Mouse (Mus musculus): ENCODE measurements around the gene Gnb2. TPM values are rescaled to one million over a fixed set of nuclear protein-coding genes. Genes with fewer than 3 reads are reported as not detected.

Gnb2 gene
- 193 and 223 TPM in 2 replicates for total RNA-seq (2015)
- total RNA-seq (2017) = 187 and 251 TPM in 2 replicates

DNA sequence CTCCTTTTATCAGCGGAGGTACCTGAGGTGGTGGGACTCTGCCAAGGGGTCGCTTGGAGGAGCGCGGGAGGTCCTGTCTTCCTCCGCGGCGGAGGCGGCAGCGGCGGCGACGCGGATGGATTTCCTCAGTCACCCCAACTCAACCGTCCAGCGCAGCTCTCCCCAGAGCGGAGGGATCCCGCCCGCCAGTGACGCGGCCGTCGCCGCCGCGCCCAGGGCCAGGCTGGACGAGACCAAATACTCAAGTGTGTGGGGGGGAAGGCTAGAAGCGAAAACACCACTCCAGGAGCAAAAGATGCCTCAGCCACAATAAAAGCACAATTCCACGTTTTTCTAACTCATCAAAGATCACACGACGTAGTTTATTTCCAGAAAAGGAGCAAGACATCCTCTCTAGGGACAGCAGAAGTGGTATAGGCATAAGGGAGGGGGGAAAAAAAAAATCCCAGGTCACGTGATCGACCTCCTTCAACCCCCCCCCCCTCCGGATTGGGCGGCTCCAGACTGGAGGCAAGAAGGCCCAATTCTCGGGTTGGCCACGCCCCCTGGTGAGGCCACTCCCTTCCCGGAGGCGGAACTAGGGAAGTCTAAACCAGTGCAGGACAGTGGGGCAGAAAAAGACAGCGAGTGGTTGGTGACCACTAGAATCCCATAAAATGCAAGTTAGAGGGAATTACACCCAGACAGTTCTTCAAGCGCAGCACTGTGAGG is at the start of gene Gnb2, which contains the start of gene Epo:
TSS of gene Gnb2 (minus strand) at position 394 of the 711 bp plus-strand sequence.
TSS of gene Epo (minus strand) at position 126 of the 711 bp plus-strand sequence.
- ATAC-seq (replicated peaks; ENCODE audit: poor library complexity) = peak; percentile 81

DNA sequence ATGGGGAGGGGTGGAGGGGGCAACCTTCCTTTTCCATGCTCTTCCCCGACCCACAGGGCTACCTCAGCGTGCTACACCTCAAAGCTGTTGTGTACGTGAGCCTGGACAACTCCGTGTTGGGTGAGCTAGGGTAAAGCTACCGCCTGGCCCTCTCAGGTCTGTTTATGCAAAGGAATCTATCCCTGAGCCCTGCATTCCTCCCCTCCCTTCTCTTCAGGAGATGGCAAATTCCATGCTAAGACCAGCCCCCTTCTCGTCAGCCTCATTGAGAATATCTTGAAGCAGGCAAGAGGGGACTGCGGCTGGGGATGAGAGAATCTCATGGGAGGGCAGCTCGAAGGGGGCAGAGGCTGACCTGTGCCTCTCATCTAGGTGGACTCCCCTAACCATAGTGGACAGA is 49.4 kb upstream of the Gnb2 start:
- no peak for ATAC-seq (replicated peaks; ENCODE audit: poor library complexity)

DNA sequence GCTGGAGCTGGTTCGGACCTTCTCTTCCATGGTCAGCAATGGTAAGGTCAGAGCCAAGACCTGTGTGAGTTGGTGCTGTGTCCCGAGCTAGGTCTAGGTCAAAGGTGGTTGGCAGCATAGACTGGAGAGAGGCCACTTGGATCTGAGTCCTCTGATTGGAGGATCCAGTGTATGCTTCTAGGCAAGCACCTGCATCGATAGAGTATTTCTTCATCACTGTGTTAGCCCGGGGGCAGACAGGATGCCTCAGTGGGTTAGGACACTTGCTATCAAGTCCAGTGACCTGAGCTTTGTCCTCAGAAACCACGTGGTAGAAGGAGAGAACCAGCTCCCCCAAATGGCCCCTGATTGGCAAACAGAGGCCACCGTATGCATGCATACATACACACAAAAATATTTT is 46.9 kb upstream of the Gnb2 start:
- ATAC-seq (replicated peaks; ENCODE audit: poor library complexity) = no peak

DNA sequence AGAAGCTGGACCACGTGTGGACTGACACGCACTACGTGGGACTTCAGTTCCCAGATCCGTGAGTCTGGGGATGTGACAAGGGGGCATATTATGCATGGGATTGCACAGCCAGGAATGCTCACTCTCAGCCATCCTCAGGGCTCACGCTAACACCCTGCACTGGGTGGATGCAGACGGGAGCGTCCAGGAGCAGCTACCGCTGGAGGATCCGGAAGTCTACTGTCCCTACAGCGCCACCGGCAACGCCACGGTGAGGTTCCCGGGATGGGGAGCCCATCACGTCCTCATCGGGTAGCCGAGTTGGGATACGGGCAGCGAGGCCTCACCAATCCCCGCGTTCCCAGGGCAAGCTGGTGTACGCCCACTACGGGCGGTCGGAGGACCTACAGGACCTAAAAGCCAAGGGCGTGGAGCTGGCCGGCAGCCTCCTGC is 41.2 kb upstream of the Gnb2 start:
- no peak for ATAC-seq (replicated peaks; ENCODE audit: poor library complexity)

DNA sequence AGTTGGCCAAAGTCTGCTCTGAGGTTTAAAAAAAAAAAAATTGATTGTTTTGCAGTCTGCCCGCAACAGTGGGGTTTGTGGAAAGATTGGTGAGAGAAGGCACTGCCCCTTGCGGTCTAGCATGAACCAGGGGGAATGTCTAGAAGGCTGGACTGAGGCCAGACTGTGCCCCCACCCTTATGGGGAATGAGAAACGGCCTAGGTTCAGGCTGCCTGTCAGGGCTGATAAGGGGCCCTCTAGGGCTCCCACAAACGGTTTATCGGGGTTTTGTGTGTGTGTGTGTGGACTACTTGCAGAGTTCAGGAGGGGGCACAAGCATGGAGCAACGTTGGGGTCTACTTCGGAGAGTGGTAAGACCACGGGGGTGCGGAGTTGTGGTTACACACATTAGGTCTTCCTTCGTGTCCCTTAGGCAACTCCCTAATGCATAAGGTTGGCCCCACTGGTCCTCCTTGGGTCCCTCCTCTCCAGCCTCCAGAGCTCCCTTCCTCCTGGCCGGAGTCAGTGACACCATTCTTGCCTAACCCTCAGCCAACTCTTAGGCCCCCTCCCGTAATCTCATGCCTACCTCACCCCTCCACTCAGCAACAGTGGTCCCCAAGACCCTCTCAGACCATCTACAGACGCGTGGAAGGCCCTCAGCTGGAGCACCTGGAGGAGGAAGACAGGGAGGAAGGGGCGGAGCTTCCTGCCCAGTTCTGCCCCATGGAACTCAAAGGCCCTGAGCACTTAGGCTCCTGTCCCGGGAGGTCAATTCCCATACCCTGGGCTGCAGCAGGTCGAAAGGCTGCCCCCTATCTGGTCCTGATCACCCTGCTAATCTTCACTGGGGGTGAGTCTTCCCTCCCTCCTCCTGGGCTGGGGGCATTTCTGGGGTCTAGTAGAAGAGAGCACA is 37.6 kb upstream of the Gnb2 start:
- ATAC-seq (replicated peaks; ENCODE audit: poor library complexity) = peak; percentile 76

DNA sequence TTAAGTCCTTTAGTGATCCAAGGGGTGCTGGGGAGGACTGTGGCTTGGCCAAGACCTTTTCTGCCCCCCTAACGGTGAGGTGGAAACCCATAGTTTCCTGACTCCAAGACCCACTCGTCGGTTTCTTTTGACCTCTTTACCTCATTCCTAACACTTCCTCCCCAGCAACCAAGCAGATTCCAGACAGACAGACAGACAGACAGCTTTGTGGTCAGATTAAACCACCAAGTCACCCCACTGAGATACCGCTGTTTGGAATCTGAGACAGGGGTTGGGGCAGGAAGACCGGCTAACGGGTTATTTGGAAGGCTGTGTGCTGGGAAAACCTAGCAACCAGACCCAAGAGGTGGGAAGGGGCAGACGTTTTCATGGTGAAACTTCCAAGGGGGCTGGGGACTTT is 36.9 kb upstream of the Gnb2 start:
- peak; percentile 10 for ATAC-seq (replicated peaks; ENCODE audit: poor library complexity)

DNA sequence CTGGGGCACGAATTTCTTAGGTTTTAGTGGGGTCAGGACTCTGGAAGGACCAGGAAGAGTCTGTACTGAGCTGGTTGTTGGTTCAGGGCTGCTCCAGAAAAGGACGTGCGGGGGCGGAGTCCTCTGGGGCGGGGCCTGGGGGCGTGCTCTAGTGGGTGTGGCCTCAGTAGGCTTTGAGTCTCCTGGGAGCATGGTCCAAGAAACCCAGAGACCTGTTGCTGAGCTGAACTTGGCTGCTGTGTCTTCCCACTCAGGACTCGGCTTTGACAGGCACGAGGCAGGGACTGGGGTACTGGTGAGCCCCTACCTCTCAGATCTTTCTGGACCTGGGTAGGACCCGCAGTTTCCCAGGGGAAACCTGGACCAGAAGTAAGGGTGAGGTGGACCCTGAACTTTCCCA is 36.4 kb upstream of the Gnb2 start, which contains the start of gene Tfr2:
TSS of gene Tfr2 (plus strand) at position 176 of the 400 bp plus-strand sequence.
- peak; percentile 78 for ATAC-seq (replicated peaks; ENCODE audit: poor library complexity)

DNA sequence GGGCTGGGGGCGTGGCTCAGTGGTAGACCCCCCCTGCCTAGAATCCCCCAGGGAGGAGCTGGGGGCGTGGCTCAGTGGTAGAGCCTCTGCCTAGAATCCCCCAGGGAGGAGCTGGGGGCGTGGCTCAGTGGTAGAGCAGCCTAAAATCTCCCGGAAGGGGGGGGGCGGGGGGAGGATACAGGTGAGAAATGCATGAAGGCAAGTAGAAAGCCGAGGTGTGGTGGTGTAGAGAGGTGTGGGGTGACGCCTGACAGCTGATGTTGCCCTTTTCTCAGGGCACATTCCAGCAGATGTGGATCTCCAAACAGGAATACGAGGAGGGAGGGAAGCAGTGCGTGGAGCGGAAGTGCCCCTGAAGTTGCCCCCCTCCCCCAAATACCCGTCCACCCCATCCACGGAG is 35.7 kb upstream of the Gnb2 start:
- ATAC-seq (replicated peaks; ENCODE audit: poor library complexity) = no peak

DNA sequence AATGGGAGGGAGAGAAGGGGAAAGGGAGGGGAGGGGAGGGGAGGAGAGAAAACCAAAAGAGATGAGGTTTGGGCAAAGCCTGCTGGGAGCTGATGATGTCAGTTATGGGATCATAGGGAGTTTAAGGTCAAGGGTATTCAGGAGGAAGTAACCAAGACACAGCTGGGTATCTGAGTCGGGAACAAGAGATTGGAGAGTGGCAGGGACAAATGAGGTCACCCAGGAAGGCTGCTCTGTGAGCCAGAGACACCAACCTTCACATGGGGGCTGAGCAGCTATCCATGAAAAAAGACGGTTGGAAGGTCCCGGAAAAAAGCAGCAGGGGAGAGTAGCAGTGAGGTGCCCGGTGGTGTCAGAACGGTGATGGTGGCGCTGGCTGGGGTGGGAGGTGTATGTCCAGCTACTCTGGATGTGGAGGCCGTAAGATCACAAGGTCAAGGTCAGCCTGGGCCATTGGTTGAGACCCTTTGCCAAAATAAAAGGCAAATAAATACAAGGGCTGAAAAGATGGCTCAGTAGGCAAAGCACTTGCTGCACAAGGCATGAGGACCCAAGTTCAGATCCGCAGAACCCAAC is 35.0 kb upstream of the Gnb2 start:
- no peak for ATAC-seq (replicated peaks; ENCODE audit: poor library complexity)

DNA sequence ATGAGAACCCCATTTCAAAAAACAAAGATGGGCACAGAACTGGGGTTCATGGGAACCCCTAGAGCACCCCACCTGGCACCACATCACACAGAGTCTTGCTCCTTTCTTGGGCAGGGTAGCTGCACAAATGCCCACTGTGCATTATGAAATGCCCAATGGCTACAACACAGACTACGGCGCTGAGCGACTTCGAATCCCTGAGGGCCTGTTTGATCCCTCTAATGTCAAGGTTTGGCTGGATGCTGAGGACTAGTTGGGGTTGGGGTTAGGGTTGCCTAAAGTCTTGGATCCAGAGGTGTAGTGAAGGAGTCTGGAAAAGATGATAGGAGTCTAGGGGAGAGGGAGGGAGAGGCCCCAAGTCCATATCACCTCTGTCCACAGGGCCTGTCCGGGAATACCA is 33.1 kb upstream of the Gnb2 start:
- ATAC-seq (replicated peaks; ENCODE audit: poor library complexity) = no peak

DNA sequence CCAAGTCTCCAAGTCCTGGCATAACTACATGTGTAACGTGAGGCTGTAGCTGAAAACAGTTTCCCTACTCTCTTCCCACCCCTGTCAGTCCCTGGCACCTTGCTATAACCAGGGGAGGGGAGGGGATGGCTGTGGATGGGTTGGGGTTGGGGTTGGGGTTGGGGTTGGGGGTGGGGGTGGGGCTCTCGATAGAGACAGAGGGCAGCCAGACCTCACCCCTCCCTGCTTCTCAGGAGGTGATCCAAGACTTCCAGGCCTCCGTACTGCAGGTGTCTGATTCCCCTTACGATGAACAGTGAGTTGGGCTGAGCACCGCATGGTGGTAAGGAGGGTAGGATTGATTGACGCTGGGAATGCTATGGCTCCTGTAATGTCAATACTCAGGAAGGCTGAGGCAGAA is 32.4 kb upstream of the Gnb2 start:
- no peak for ATAC-seq (replicated peaks; ENCODE audit: poor library complexity)

DNA sequence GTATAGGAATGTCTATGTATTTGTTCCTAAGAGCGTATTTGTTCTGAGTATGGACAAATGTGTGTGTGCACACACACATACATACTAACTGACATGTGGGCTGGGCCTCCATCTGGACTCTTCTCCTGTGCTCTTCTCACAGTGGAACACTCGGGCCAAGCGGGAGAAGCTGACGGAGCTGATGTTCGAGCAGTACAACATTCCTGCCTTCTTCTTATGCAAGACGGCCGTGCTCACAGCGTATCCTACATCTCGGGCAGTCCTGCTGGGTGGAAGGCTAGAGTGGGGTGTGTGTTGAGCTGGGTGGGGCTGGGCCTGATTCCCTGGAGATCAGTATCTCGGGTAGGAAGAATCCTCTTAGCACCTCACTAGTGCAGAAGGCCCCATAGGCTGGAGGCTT is 29.7 kb upstream of the Gnb2 start:
- no peak for ATAC-seq (replicated peaks; ENCODE audit: poor library complexity)

DNA sequence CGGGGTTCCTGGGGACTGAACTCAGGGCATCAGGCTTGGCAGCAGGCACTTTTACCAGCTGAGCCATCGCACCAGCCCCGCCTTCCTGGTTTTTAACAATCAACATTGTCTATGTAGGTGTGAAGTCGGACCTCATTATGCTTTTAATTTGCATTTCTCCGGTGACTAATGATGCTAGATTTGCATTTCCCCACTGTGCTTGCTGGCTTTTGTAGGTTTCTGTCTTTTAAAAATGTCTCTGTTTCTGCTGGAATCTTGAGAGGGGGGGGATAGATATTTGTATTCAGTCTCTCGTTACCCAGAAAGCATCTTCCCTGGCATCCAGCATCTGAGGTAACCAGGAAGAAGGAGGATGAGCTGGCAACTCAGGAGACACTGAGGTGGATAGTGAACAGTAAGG is 28.2 kb upstream of the Gnb2 start:
- no peak for ATAC-seq (replicated peaks; ENCODE audit: poor library complexity)

DNA sequence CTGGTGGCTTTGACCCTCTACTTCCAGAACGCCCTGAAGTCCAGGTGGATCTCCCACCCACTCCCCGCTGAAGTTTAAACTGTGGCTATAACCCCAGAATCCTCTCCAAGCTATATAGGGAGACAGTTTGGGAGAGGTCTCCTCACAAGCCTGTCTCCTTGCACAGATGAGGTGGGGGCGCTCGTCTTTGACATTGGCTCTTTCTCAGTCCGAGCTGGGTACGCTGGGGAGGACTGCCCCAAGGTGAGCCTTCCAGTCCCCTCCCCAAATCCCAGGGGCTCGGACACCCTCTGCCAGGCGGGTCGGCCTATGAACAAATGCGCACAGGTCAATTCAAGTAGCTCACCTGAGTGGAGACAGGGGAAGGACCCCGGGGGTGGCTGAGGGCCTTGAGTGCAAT is 20.6 kb upstream of the Gnb2 start:
- no peak for ATAC-seq (replicated peaks; ENCODE audit: poor library complexity)

DNA sequence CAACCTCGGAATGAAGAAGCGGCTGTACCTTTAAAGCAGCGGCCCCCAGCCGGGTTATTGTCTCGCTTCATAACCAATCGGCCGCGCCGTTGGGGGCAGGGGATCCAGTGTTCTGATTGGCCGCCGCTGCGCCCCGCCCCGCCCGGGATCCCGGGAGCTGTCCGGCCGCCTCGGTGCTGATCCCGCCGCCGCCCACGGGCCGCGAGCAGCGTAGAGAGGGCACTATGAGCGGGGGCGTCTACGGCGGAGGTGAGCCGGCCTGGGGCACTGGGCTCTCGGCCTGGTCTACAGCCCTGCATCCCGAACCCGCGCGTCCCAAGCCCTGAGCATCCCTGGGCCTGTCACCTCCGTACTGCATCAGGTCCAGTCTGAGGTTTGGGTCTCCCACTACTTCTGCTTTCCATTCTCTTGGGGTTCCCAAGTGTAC is 20.1 kb upstream of the Gnb2 start, which contains the start of gene Actl6b:
TSS of gene Actl6b (plus strand) at position 107 of the 427 bp plus-strand sequence.
- peak; percentile 95 for ATAC-seq (replicated peaks; ENCODE audit: poor library complexity)

DNA sequence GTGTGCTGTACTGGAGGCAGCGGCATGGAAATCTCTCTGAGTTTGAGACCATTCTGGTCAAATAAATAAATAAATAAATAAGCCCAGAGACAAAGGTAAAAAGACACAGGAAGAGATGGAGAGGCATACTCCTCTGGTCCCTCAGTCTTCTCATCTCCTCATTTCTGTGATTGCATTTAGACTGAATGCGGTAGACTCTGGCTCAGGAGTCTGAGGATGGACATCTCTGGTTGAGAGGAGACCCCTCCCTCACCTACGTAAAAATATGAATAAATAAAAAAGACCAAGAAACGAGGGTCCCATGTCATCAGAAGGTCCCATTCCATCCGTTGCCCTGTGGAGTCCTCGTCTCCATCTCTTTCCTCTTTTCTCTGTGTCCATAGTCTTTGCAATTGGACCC is 19.7 kb upstream of the Gnb2 start:
- ATAC-seq (replicated peaks; ENCODE audit: poor library complexity) = no peak

DNA sequence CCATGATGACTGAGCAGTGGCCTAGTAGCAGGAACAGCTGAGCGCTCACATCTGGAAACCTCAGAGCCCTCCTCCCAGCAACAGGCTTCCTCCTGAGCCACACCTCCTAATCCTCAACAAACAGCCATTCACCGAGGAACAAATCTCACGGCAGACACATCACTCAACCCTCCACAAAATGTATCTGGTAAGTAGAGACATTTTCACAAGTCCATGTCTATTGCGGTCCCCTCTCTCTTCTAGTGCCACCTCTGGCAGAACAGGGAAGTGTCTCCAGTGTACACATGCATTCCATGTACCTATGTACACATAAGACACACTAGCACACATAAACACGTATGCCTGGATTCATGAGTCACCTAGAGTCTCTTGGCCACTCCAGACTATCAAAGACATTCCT is 17.8 kb upstream of the Gnb2 start:
- peak; percentile 73 for ATAC-seq (replicated peaks; ENCODE audit: poor library complexity)

DNA sequence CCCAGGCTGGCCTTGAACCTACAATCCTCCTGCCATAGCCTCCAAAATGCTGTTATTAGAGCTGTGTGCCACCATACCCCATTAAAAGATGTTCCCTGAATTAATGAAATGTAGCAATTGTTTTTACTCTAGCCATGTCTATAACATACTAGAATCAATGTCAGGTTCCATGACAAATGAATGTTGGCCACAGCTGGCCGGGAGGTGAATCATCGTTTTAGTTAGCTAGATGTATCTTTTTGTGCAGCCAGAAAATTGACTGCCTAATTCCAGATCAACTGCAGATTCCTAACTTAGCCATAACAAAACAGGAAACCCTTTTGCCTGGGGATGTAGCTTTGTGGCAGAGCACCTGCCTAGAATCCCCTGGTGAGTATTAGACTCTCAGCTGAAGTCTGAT is 16.5 kb upstream of the Gnb2 start:
- no peak for ATAC-seq (replicated peaks; ENCODE audit: poor library complexity)

DNA sequence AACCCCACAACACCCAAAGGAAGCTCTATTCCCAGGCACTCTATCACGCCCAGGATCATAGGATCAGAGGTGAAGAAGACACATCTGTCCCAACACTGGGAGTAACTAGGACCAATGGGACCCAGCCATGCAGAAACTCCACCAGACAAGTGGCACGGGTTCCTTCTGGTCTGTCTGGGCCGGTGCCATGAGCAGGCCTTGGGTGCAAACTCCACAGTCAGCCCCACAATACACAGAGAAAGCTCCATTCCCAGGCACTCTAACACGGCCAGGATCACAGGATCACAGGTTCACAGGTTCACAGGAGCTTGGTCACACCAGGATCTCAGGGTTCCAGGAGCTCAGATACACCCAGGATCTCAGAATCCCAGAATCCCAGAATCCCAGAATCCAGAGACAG is 12.3 kb upstream of the Gnb2 start:
- no peak for ATAC-seq (replicated peaks; ENCODE audit: poor library complexity)

DNA sequence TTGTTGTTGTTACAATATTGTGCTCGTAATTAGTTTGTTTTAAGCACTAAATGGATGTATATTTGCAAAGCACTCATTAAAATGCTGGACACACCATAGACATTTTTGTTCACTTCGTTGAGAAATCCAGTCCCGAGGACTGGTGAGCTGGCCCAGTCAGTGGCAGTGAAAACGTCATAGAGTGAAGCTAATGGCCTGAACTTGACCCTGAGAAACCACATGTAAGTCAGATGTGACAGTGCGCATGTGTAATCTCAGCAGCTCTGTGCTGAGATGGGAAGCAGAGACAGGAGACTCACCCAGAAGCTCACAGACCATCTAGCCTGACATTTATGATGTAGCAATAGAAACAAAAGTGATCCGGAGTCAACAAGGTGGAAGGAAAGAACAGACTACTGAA is 11.6 kb upstream of the Gnb2 start:
- ATAC-seq (replicated peaks; ENCODE audit: poor library complexity) = no peak

DNA sequence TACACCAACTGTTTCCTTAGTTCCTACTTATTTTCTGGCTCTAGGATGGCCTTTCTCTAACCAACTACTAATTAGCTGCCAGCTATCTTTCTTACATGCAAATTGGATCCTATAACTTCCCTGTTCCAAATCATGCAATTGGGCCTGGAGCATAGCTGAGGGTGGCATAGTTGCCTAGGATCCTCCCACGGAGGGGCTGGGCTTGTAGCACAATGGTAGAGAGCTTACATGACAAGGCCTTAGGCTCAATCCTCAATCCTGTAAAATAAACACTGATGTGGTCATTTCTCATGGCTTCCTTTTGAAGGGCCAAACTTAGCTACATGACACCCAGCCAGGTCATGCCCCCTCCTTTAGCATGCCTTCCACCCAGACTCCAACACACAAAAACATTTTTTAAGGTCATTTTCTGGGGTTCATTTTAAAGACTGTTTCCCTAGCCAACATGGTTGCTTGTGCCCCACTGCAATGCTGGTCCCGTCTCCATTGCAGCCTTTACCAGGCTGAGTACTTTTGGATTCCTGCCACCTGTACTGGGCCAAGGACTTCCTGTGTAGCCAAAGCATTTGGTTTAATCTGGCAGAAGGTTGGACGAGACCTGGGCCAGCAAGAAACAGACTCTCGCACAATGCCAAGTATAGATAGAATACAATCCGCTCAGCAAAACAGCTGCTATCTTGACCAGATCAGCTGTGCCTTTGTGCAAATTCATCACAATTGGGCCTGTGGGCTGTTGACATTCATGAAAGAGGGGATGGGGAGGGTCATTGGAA is 8.6 kb upstream of the Gnb2 start:
- ATAC-seq (replicated peaks; ENCODE audit: poor library complexity) = 0 out of 2 replicates have a peak, but pooled peaks have one; percentile 26

All from megakaryocyte progenitor cell, adult 5-6 weeks (primary cell).